Mouse (Mus musculus) kidney, adult 2 months (tissue): Measurements from ENCODE around the gene Ptbp3. TPM values are rescaled to one million over a fixed set of nuclear protein-coding genes. Genes with fewer than 3 reads are reported as not detected.
A peak's percentile ranks its signal among the peaks of the same experiment; 100 is the strongest.

Experiments used
- DNase-seq: peaks from one replicate; pipeline ENCODE4 v3.0.0; 2021
- H3K27ac ChIP-seq: fragments of 200-500 bp; 2 replicates; pipeline ENCODE4 v1.5.1; 2012; ENCODE audit warnings: low read depth, low read length, control low read depth, inconsistent platforms; ENCODE audit not compliant: insufficient read depth
- H3K27me3 ChIP-seq: fragments of 200-500 bp; replicated peaks from 2 replicates; pipeline ENCODE4 v1.6.1; 2012; ENCODE audit warnings: mild to moderate bottlenecking, moderate library complexity, low read length, inconsistent platforms; ENCODE audit not compliant: control insufficient read depth, insufficient read depth
- H3K36me3 ChIP-seq: fragments of 200-500 bp; 2 replicates; pipeline ENCODE4 v1.6.1; 2012; ENCODE audit warnings: mild to moderate bottlenecking, moderate library complexity, low read length, inconsistent platforms; ENCODE audit not compliant: control insufficient read depth, insufficient read depth
- H3K4me1 ChIP-seq: fragments of 200-500 bp; 2 replicates; pipeline ENCODE4 v1.6.1; 2011; ENCODE audit warnings: low read length; ENCODE audit not compliant: control insufficient read depth, insufficient read depth
- H3K4me3 ChIP-seq: fragments of 200-500 bp; 2 replicates; pipeline ENCODE4 v1.5.1; 2011; ENCODE audit warnings: mild to moderate bottlenecking, low read depth, low read length, control low read depth; ENCODE audit not compliant: insufficient read depth
- CTCF ChIP-seq: fragments of 200-500 bp; conservative IDR thresholded peaks from 2 replicates; pipeline ENCODE4 v1.5.1; 2011; ENCODE audit warnings: low read depth, mild to moderate bottlenecking, control low read depth, low read length, moderate library complexity, mixed read lengths; ENCODE audit not compliant: insufficient read depth, insufficient read length
- POLR2A ChIP-seq: fragments of 200-500 bp; IDR thresholded peaks from one replicate; pipeline ENCODE4 v1.6.1; 2011; ENCODE audit warnings: low read depth, low read length, control low read depth
- WGBS: fragments of 180-500 bp; shearing (Covaris S2); methylation state at CpG from one replicate; pipeline ENCODE4 v1.1.7; 2018; 5-methylcytosine and 5-hydroxymethylcytosine counted together
- polyA plus RNA-seq: library from polyadenylated mRNA; depleted of rRNA; stranded (reverse); fragments of >200 nt; gene quantifications from 2 replicates; pipeline ENCODE4 v1.2.3, GENCODE M21; 2012

Ptbp3 gene
- polyA plus RNA-seq, 1 experiment = 33.8 TPM

GRCm38 (mm10) chr4:59505481-59505880 is 43.7 kb downstream of the Ptbp3 start:
- peaks cover 2% of the 10 kb centered on the region; the same call in 1 of the 2 replicates for H3K36me3 ChIP-seq
- no peaks in the 10 kb centered on the region for H3K4me1 ChIP-seq
- WGBS = 82% methylated on average over 3 of the region's 3 CpGs
- H3K27ac ChIP-seq = no peak overlapping the region
- H3K4me3 ChIP-seq = no peak overlapping the region
- TF ChIP-seq POLR2A (no peak), CTCF (no peak)
- no peaks in the 10 kb centered on the region for H3K27me3 ChIP-seq
- no peak for DNase-seq

- no peak overlapping the region for H3K27ac ChIP-seq
- H3K4me1 ChIP-seq = no peaks in the 10 kb centered on the region
- 94% methylated on average over 2 of the region's 2 CpGs for WGBS
- TF ChIP-seq CTCF (no peak), POLR2A (no peak)
- no peaks in the 10 kb centered on the region for H3K27me3 ChIP-seq
- H3K36me3 ChIP-seq = peaks cover 2% of the 10 kb centered on the region
- no peak overlapping the region for H3K4me3 ChIP-seq
- DNase-seq = no peak
These were observed 58.1 kb downstream of the Ptbp3 start for GRCm38 (mm10) chr4:59491097-59491496.

- H3K4me3 ChIP-seq = no peak overlapping the region
- DNase-seq = no peak
- H3K36me3 ChIP-seq = no peaks in the 10 kb centered on the region
- no peaks in the 10 kb centered on the region for H3K27me3 ChIP-seq
- no peaks in the 10 kb centered on the region for H3K4me1 ChIP-seq
- no peak overlapping the region for H3K27ac ChIP-seq
- TF ChIP-seq CTCF = no peak
These were observed 77.9 kb downstream of the Ptbp3 start for GRCm38 (mm10) chr4:59471306-59471705.

- Histone ChIP-seq H3K27me3 (no peaks in the 10 kb centered on the region), H3K4me3 (no peak overlapping the region), H3K36me3 (no peaks in the 10 kb centered on the region), H3K4me1 (no peaks in the 10 kb centered on the region), H3K27ac (no peak overlapping the region)
- WGBS = 55% methylated on average over 2 of the region's 2 CpGs
- TF ChIP-seq POLR2A (no peak), CTCF (no peak)
- no peak for DNase-seq
These were observed 83.7 kb downstream of the Ptbp3 start for GRCm38 (mm10) chr4:59465449-59465848.

GRCm38 (mm10) chr4:59464661-59465060 is 84.5 kb downstream of the Ptbp3 start:
- Histone ChIP-seq H3K27me3 (no peaks in the 10 kb centered on the region), H3K27ac (no peak overlapping the region), H3K36me3 (no peaks in the 10 kb centered on the region), H3K4me1 (no peaks in the 10 kb centered on the region), H3K4me3 (no peak overlapping the region)
- TF ChIP-seq CTCF = no peak
- no peak for TF ChIP-seq POLR2A
- WGBS = 73% methylated on average over 6 of the region's 6 CpGs
- DNase-seq = no peak

GRCm38 (mm10) chr4:59462494-59462893 is 86.7 kb downstream of the Ptbp3 start:
- 86% methylated on average over 6 of the region's 6 CpGs for WGBS
- DNase-seq = no peak
- no peaks in the 10 kb centered on the region for H3K4me1 ChIP-seq
- H3K27me3 ChIP-seq = no peaks in the 10 kb centered on the region
- H3K27ac ChIP-seq = no peak overlapping the region
- no peak overlapping the region for H3K4me3 ChIP-seq
- TF ChIP-seq CTCF (no peak), POLR2A (no peak)
- no peaks in the 10 kb centered on the region for H3K36me3 ChIP-seq

GRCm38 (mm10) chr4:59461116-59461727 is 87.9 kb downstream of the Ptbp3 start:
- TF ChIP-seq CTCF (no peak), POLR2A (no peak)
- WGBS = 69% methylated on average over 11 of the region's 11 CpGs
- Histone ChIP-seq H3K4me1 (no peaks in the 10 kb centered on the region), H3K27me3 (no peaks in the 10 kb centered on the region), H3K27ac (no peak overlapping the region), H3K36me3 (no peaks in the 10 kb centered on the region), H3K4me3 (no peak overlapping the region)
- DNase-seq = peak; percentile 23

GRCm38 (mm10) chr4:59459216-59459955 is 89.8 kb downstream of the Ptbp3 start:
- H3K27ac ChIP-seq = no peak overlapping the region
- no peaks in the 10 kb centered on the region for H3K27me3 ChIP-seq
- H3K4me3 ChIP-seq = no peak overlapping the region
- H3K4me1 ChIP-seq = no peaks in the 10 kb centered on the region
- no peak for DNase-seq
- TF ChIP-seq POLR2A = no peak
- TF ChIP-seq CTCF = no peak
- WGBS = 77% methylated on average over 13 of the region's 13 CpGs
- no peaks in the 10 kb centered on the region for H3K36me3 ChIP-seq
